Mouse (Mus musculus): ENCODE results near the gene Fam189b.

GRCm38 (mm10) chr3:89213803-89214530, 31.0 kb downstream of the Fam189b start:
- TF ChIP-seq POLR2A (IDR thresholded peaks at IDR 0.05; ENCODE audit: borderline replicate concordance, insufficient read depth, low read length) (peak; percentile 63; the same call in 1 of the 2 replicates), CTCF (IDR thresholded peaks at IDR 0.05; ENCODE audit: borderline replicate concordance, insufficient read depth, low read depth, low read length) (no peak)
